Mouse (Mus musculus): ENCODE results near the gene Acvr1.

Acvr1 gene

DNA sequence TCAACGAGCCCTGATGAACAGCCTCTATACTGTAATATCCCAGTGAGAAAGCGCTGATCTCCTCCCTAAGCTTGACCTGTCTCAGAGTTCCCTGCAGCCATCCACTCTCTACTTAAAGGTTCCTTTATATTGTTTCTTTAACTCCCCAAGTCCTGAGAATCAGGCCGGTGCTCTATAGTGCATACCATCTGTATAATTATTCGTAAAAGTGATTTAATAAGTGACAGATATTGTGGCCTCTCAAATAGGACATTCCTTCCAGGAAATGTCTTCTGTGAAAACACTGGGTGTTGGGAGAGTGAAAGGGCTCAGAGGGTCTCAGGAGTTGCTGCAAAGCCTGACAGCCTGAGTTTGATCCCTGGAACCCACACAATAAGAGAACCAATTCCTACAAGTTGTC, 88.8 kb downstream of the Acvr1 start:
- no peak for DNase-seq (ENCODE audit: low spot score)

DNA sequence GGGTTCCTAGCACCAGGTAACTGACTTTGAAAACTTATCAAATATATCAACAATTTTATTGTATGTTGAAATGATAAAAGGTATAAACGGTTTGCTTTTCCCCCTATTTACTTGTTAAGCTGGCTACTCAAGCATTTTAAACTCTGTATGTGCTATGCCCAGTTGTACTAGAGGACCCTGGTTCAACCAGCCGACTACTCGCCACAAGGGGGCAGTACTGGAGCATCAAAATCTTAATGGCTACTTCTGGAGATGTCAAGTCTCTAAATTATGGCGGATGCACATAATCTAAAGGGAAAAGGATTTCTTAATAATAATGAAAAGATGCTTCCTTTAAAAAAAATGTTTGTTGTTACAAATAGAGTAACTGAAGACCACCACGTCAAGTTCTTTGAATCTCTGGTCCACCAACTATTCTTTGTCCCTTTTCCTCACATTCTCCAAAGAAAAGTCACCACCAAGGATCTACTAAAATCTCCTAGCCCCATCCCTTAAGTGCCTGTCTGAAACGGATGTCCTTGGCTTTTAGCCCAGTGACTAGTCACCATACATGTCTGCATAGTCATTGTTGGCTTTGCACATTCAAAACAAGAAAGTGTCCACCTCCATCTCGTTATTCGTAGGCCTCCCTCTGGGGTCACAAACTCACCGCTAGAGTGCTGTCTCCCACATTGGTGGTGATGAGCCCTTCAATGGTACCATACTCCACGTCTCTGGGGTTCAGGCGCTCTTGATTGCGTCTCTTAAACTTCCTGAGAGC, 89.8 kb downstream of the Acvr1 start:
- peak; percentile 89 for DNase-seq (ENCODE audit: low spot score)

- DNase-seq (ENCODE audit: low spot score) = no peak
Observed at GRCm38 (mm10) chr2:58475578-58475977, 91.4 kb downstream of the Acvr1 start.

DNA sequence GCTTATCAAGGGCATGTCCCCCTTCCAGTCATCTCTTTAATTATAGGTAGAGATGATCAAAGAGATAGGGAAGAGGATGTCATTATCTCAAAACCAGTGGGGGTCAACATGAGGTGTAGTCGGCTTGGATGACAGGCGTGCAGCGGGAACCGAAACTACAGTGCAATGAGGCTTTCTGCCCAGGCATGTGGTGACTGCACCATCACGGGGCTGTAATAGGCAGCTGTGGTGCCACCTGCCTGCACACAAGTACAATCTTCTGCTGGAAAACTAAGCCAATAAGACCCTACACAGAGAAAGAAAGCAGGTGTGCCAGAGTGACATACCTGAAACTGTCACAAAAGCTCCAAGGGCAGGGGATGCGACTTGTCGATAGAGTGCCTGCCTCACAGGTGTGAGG, 96.7 kb downstream of the Acvr1 start:
- DNase-seq (ENCODE audit: low spot score) = no peak

DNA sequence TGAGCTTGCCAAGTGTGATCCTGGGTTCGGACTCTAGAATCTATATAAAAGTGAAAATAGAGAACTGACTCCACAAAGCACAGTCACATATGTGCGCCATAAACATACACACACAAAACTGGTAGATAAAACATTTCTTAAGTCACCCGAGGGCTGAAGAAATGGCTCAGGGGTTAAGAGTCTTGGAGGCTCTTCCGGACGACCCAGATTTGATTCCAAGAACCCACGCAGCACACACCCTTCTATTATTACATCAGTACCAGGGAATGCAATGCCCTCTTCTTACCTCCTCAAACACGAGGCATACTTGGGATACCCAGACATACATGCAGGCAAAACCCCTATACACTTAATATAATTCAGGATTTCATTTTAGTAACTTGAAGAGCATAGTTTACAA, 97.1 kb downstream of the Acvr1 start, which contains the start of gene Gm17409:
Gm17409 (plus strand) TSS at position 301 of the 400 bp plus-strand sequence.
- DNase-seq (ENCODE audit: low spot score) = no peak

DNA sequence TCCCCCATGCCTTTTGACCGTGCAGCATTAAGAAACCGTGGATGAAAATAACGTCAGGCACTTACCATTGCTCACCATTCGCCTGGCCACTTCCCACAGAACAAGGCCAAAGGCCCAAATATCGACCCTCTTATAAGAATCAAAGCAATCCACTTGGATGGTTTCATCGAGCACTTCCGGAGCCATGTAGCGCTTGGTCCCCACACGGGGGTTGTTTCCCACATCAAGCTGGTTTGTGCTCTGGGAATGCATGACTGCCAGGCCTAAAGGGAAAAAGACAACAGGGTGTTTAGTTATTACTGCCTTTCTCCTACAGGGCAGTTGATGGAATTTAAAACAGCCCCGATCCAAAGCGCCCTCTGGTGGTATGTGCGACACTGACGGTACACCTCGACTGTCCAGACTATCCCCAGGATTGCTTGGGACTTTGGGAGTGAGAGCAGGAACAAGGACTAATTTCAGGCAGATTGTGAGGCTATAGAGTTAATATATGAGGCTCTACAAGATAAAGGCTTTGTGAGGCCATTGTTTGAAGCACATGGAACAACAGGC, 108.1 kb downstream of the Acvr1 start:
- peak; percentile 45 for DNase-seq (ENCODE audit: low spot score)

DNA sequence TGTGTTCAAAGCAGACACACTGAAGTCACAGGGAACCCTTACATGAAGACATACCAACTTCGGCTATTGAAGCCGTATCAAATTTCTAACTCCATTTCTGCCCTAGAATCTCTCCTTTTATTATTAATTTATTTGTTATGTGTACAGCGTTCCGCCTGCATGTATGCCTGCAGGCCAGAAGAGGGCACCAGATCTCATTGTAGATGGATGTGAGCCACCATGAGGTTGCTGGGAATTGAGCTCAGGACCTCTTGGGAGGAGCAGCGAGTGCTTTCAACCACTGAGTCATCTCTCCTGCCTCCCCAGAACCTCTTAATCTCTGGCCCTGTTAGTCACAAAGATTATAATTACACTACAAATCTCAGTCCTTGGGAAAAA, 109.5 kb downstream of the Acvr1 start:
- DNase-seq (ENCODE audit: low spot score) = no peak

- no peak for DNase-seq (ENCODE audit: low spot score)
Observed at GRCm38 (mm10) chr2:58456843-58457487, 110.0 kb downstream of the Acvr1 start.

- no peak for DNase-seq (ENCODE audit: low spot score)
Observed at GRCm38 (mm10) chr2:58454095-58454865, 112.7 kb downstream of the Acvr1 start.

- DNase-seq (ENCODE audit: low spot score) = no peak
Observed at GRCm38 (mm10) chr2:58447001-58447400, 120.0 kb downstream of the Acvr1 start.

- DNase-seq (ENCODE audit: low spot score) = no peak
Observed at GRCm38 (mm10) chr2:58443163-58443562, 123.8 kb downstream of the Acvr1 start.

GRCm38 (mm10) chr2:58436911-58437310, 130.0 kb downstream of the Acvr1 start:
- DNase-seq (ENCODE audit: low spot score) = no peak

DNA sequence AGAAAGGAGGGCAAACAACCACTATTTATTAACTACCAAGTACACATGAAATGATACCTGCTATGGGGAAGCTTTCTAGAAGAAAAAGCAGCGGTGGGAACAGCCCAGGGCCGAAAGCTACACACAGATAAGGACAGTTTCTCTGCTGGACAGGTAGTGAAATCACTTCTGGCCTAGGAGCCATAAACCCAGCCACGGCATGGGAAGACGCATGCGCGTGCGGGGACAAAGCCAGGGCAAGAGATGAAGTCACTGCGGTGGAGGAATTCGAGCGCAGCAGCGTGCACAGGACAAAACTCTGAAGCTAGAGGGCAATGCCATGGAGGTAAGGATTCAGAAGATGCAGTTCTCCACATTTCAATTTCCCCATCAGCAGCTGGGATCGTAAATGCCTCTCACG, 131.4 kb downstream of the Acvr1 start:
- no peak for DNase-seq (ENCODE audit: low spot score)

GRCm38 (mm10) chr2:58434438-58434837, 132.5 kb downstream of the Acvr1 start:
- DNase-seq (ENCODE audit: low spot score) = no peak

- no peak for DNase-seq (ENCODE audit: low spot score)
Observed at GRCm38 (mm10) chr2:58433317-58433716, 133.6 kb downstream of the Acvr1 start.

GRCm38 (mm10) chr2:58432211-58432610, 134.7 kb downstream of the Acvr1 start:
- no peak for DNase-seq (ENCODE audit: low spot score)

DNA sequence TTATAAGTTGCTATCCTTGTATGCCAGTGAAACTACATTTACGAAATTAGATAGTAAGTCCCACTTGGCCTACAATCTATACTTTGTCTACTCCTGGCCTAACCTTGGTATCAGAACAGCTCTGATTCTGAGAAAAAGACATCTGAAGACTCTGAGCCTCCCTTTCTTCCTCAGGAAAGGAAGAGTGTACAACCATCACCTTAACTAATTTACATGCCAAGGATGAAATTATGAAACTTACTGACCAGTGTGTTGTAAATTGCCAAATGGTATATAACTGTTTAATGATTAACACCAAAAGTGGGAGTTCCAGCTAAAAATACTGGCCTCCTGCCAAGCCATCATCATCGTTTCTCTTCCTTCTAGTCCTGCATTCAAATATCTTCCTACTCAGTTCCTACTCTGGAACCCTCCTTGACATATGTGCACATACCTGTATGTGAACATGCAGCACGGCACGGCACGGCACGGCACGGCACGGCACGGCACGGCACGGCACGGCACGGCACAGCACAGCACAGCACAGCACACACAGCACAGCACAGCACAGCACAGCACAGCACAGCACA, 141.4 kb downstream of the Acvr1 start:
- no peak for DNase-seq (ENCODE audit: low spot score)

- no peak for DNase-seq (ENCODE audit: low spot score)
Observed at GRCm38 (mm10) chr2:58423319-58423718, 143.6 kb downstream of the Acvr1 start.

- no peak for DNase-seq (ENCODE audit: low spot score)
Observed at GRCm38 (mm10) chr2:58419571-58419970, 147.4 kb downstream of the Acvr1 start.

- DNase-seq (ENCODE audit: low spot score) = no peak
Observed at GRCm38 (mm10) chr2:58418109-58418508, 148.8 kb downstream of the Acvr1 start.

DNA sequence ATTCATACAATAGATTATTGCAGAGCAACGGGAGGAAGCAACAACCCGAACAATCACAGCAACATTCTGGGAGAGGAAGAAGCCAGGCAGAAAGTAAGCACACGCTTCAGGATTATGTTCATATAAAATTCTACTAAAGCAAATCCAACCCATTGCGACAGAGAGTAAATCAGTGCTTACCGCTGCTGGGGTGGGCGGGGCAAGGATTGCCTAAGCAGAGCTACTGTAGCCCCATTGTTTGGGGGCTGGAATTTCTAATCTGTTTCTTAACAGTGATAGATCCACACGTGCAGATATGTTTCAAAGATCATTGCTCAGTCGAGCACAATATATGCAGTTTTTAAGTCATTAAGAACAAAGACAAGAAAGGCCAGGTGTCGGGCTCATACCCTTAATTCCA, 149.3 kb downstream of the Acvr1 start:
- no peak for DNase-seq (ENCODE audit: low spot score)

- no peak for DNase-seq (ENCODE audit: low spot score)
Observed at GRCm38 (mm10) chr2:58415037-58415436, 151.9 kb downstream of the Acvr1 start.

All from urinary bladder, postnatal 14 days (tissue).